Mouse (Mus musculus) hindlimb bud, embryonic 11.5 days (tissue): ENCODE measurements around the gene Ess2.
"Not testable (repeated sequence)": the region's sequence is repeated elsewhere in the genome, so short reads cannot be mapped to it uniquely, and the experiment has no call there.

Experiments used
- DNase-seq: peaks from one replicate; pipeline ENCODE4 v3.0.0-alpha.2; 2012; ENCODE audit warnings: low read depth, low spot score; ENCODE audit errors: extremely low spot score

Ess2 gene

DNA sequence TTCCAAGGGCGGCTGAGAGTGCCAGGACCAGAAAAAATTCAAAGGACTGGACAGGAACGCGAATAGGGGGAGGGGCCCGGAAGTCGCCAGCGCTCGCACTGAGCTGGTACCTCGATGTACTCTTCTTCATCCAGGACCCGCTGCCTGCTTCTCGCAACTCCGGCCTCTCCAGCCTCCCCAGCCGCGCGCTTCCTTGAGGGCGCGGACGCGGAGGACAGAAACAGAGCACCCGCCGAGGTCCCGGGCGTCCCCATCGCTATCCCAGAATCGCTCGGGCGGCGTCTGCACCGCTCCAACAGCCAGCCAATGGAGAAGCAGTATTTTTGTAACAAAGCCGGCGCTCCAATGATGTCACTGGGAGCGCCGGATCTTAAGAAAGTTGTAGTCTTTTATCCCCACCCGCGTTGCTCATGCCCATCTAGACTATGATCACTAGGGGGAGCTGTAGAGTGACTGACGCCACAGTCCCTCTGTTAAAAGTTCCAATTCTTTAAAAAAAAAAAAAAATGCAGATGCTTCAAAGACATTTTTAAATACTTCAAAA lies at the start of gene Ess2:
Ess2 (minus strand) TSS at position 297 of the 544 bp plus-strand sequence.
- DNase-seq = peak; percentile 96

DNA sequence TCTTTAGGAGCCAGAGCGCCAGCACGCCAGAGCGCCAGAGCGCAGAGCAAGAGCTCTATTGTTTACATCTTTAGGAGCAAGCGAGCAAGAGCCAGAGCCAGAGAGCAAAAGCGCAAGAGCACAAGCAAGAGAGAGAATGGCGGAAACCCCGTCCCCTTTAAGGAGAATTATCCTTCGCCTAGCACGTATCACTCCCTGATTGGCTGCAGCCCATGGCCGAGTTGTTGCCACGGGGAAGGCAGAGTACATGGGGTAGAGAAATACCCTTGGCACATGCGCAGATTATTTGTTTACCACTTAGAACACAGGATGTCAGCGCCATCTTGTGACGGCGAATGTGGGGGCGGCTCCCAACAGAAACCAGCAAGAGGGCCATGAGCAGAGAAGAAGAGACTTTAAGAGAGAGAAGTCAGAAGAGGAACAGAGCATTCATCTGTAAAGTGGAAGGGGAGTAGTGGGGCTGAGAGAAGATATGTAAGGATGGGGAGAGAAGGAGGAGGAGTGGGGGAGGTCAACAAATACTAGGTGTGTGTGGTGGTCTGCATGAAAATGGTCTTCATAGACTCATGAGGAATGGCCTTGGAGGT lies 45.0 kb upstream of the Ess2 start:
- DNase-seq = not testable (repeated sequence)

DNA sequence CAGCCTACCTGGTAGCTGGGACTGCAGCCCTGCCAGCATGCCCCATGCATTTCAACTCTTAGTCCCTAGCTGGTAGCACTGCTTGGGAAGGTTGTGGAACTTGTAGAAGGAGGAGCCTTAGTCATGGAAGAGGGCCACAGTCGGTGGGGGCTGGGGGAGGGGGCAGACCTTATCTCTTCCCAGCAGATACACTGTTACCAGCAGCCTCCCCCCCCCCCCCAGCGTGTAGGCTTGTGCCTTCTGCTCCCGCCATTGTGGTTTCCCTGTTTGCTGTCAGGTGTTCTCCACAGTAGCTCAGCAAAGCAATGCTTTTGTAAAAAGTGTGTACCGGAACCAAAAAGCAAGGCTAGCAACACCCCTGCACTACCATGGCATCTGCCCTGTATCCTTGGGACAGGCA lies 40.5 kb upstream of the Ess2 start:
- no peak for DNase-seq

DNA sequence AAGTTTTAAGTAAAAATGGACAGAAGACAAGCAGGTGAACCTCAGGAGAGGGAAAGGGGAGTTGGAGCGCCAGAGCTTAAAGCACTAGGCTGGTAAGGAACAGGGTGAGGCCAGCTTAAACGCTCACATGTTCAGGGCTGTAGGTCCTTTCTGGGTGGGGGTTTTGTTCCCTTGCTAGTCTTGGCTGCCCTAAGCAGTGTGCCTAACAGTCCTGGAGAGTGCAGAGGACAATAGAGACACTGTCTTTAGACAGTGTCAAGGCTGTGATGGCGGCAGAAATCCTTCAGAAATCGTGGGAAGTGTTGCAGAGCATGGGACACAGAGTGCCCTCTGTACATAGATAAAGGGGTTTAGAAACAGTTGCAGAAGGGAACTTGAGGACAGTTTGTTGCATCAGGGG lies 38.9 kb upstream of the Ess2 start:
- no peak for DNase-seq

DNA sequence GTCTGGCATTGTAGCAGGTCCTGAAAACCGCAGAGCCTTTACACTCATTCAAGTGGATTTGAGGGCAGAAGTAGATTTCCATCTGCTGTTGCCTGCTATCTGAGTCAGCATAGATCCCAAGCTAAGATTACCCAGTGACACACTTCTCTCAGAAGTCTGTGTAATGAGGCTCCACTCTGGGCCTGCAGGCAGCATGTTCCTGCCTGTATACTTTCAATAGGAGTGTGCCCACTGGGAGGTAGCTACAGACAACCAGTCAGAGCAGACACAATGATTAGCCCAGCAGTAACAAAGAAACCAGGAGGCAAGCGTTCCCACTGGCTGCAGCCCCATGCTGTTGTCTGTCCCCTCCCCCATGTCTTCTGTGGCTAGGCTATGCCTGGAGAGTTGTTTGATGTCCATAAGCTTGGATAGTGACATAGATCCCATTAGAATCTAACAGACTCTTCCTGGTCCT lies 38.3 kb upstream of the Ess2 start:
- DNase-seq = no peak

DNA sequence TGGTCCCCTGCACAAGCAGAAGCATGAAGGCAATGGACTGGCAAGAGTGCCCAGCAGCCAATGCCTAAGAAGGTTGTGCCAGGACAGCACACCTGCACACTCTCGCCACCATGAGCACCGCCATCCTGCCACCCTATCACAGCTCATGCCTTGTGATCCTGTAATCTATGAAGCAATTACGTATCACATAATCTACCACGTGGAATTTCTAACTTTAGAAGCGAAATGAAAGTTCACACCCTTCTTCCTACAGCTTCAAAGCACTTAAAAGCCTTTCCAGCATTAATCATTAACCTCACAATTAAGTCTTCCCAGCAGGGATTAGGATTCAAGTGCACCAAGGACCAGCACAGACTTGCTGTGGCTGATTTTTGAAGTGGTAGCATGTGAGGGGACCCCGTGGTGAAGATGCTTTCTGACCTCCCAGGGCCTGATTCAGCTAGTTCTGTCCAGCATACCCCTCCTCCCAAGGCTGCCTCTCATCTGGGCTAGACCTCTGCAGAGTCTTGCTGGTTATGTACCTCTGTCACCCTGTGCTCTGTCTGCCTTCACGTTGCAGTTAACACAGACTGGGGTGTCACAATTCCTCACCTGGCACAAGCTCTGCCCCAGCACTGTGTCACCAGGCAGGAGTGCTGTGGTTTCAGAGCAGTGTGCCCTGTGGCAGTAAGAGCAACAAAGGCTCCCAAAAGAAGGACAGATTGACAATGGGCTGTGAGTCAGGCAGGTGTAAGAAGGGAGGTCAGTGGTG lies 34.1 kb upstream of the Ess2 start:
- DNase-seq = no peak

DNA sequence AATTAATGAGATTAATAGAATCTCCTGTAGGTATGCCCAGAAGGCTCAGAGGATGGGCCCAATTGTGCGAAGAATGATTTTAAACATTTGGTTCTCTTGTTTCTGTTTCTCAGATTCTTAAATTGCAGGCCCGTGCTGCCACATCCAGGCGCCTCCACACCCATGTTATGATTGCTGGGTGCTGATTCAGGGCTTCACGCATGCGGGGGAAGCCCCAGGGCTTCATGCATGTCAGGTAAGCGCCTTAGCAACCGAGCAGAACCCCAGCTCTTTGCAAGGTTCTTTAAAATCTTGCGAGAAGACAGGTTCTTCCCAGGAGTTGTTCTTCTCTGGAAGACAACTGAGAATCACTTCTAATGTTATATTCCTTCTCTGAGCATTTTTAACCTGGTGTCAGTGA lies 32.3 kb upstream of the Ess2 start:
- DNase-seq = no peak

DNA sequence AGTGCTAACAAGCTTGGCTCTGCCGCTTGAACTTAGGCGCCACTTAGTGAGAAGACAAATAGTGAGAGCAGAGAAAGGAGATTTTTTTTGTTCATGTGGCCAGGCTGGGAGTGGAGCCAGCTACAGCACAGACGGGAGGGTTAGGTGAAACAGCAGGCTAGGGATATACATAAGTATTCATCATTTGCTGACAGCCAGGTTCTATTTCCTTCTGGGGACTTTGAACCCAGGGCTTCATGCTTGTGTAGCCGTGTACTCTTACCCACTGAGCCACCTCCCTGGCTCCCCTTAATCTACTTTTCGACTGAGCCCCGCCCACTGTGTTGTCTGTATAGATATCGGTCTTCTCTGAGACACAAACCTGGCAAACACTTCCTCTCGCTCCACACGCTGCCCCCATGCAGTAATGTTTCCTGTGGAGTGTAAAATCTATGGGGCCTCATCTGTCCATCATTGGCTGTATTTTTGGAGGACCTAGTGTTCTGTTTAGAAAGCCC lies 28.2 kb upstream of the Ess2 start:
- no peak for DNase-seq

DNA sequence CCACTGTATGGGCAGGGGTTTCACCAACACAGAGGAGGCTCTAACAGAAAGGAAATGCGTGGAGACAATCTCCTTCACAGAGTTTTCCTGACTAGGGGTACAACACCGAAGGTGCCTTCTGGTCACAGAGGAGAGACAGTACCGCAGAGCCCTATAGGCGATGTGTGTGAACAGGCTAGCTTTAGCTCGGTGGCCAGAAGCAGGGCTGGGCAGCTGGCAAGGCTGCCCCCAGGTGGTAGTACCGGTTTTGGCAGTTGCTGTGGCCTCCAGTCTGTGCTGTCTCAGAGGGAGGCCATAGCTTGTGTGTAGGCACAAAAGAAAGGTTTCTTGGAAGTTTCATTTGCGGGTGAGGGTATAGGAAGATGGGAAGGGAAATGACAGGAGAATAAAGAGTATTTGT lies 27.7 kb upstream of the Ess2 start:
- no peak for DNase-seq

DNA sequence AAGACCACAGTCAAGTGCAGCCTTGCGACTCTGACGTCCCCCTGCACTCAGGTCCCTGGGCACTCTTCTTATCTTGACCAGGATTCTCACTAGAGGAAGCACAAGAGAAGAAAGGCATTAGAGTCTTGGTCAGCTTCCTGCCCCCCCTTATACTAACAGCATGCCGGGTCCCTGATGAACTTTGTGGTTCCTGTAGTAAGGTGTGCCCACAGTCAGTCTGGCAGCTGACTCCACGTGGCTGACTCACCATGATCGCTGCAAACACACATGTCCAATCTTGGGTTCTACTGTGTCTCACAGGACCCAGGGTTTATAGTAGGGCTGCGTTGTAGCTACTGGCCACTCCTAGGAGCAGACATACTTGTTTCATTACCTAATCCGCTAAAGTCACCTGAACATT lies 27.0 kb upstream of the Ess2 start:
- DNase-seq = no peak

DNA sequence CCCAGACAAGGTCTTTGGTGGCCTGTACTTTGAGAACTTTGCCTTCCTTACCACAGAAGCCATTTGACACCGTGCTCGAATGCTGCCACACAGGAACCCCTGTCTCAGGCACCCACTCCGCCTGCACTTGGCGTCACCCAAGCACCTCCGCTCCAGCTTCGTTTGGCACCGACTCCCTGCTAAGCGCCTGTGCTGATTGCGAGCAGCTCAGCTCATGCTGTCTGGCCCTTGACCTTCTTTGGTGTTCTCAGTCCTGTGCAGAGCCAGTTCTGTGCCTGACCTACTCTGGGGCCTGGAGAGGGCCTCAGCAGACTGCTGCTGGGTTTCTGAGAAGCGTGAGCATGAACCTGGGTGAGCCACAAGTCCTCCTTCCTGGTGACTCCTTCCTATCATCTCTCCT lies 25.6 kb upstream of the Ess2 start:
- no peak for DNase-seq

DNA sequence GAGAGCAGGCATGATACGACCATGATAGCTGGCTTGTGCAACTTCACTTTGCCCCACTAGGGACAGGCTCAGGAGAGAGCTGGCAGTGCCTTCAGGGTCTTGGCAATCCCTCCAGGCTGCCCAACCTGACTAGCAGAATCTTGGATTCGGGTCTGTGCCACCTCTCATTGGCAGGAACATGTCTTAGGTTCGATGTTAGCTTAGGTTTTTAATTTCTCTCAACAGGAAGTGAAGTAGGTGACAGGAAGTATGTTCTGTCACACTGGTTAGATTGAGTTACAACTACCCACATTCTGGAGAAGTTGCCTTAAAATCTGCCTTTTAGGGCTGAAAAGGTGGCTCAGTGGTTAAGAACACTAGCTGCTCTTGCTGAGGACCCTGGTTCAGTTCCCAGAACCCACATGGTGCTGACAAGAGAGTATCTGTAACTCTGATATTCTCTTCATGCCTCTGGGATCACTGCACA lies 23.3 kb upstream of the Ess2 start:
- DNase-seq = no peak

DNA sequence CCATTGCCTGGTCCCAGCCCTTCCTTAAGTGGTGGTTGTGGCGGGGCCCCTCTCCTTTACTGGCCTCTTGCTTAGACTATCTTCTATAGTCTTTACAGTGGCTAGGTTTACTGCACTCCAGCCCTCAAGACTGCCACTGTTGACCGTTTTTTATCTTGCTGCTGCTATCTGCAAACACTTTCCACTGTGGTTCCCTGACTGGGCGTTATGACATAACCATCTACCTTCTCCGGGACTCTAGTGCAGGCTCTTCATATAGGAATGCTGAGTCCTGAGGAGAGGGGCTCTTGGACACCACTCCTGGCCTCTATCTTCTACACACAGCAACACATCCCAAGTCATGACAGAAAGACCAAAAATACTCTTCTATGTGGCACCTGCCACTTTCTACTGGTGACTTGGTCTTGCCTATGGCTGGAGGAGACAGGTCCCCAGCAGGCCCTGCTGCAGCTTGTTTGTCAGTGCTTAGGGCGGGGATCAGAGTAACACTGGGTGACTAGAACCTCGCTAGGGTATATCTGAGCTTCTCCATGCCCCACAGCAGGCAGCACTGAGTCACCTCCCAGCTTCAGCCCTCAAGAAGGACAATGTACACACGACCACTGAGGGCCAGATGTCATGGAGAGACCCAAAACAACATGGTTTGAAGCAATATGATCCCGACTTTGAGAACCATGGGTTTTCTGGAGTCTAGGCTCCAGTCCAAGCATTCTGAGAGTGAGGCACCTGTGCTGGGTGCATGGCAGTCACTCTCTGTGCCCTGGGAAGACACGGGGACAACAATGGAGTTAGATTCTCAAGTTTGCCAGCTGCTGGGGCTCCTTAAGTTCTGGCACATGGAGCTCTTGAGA lies 22.7 kb upstream of the Ess2 start:
- DNase-seq = no peak

DNA sequence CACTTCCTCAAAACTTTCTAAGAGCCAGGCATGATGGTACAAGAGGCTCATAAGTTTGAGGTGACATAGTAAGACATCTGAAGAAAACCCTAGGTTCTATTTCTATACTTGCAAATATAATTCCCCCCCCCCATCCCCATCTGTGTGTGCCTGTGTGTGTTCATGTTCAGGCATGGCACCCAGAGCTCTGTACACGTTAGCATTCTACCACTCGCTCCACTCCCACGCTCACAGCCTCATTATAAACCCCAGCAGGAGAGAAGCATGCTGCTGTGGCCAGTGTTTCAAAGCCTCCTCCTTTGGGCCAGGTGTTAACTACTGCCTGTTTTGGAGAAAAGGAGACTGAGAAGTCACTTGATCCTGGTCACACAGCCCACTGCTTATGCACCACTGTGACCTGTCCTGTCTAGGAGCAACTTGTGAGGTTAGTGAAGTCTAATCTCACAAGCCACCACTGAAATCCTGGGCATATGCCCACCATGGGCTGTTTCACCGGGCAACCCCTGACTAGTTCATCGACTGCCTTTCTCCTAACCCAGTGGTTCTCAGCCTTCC lies 20.8 kb upstream of the Ess2 start:
- DNase-seq = no peak

DNA sequence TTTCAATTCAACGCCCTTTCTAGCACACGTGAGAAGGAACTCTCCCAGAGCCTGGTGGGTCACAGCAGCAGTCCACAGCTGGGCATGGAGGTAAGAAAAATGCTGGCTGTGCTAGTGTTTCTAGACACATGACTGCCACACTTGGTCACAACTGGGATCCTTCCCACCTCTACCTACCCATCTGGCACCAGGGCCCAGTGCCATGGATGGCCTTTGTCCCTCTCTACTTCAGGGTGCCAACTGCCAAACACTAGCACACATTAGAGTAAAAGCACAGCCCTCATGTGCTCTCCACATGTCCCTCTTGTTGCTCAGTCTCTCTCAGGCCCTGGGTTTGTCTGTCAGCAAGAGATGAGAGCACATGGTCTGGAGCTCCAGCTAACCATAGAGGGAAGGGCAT lies 18.5 kb upstream of the Ess2 start:
- no peak for DNase-seq

DNA sequence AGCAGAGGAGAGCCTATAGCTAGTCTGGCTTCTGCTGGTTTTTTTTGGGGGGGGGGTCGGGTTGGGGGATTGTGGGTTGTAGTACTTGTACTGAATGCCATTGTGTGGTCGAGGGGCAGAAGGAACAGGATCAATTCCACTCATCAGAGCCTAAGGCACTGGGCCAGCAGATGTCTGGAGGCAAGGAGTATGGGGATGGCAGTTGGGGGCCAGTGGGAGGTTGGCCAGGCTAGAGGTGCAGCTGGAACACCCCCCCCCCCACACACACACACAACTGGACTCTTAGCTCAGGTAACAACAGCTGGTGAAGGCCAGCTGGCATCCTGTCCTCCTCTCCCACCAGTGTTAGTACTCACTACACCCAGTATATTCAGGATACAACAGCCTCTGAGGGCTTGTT lies 18.1 kb upstream of the Ess2 start:
- no peak for DNase-seq

DNA sequence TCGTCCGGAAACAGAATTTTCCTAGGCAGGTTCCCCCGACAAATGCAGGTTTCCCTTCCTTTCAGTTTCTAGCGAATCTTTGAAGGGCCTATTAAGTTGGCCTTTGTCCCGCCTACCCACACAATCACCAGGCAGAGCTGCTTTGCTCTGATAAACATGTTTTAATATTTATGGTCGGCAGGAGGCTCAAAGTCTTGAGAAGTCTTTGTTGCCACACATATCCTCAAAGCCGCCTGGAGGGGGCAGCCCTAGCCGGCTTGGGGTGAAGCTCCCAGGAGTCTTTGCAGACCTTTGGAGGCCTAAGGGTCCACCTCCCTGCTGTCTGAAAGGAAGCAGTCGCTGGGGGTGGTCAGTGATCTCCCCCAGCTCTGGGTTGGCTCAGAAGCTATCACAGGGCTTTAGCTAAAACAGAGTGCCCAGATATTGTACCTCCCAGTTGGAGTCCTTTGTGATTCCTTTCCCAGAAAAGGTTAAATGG lies 17.5 kb upstream of the Ess2 start:
- DNase-seq = peak; percentile 53

DNA sequence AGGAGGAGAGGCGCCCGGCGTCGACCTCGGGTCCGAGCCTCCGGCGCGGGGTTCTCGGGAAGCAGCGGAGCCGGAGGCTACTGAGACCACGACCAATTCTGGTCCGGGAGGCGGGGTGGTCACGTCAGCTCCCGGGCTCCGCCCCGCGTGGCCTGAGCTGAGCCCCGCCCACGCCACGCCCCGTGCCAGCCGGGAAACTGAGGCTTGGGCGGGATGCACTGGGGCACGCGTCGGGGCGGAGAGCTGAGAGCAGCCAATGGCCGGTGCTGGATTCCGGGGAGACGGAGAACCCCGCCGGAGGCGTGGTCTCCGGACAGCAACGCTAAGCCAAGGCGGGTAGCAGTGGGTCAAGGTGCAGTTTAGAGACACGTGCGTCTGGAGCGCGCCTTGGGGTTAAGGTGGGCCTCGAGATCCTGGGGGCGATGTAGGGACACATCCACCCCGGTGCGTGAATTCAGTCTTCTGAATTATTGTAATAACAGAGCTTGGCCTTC lies 17.0 kb upstream of the Ess2 start, which contains the start of gene Slc25a1:
Slc25a1 (minus strand) TSS at position 133 of the 494 bp plus-strand sequence.
- peak; percentile 24 for DNase-seq

DNA sequence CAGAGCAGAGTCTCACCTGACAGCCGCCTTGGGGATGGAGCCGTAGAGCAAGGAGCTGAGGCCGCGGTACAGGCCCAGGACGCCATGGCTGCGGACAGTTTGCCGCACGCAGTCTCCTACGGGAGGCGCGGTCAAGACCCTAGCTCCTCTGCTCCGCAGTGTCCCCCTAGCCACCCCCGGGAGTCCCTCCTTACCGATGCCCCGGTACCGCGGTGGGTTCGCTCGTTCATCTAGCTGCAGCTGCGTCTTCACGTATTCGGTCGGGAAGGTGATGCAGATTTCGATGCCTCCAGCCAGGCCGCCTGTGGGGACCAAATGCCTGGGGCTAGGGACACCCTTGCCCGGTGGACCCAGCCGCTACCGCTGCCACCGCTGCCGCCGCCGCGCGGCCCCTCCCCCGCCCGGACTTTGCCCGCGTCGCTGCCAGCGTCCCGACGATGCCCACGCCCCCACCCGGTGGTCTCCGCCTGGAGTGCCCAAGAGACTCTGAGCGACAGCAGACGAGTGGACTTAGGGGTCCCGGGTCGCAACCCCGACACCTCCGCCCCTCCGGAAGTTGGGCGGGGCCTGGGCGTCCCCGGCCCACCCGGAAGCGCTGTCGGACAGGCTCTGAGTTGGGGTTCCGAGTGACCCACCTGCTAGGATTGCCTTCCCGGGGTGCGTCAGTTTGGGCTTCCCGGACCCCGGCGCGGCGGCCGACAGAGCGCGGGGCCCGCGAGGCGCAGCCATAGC lies 16.4 kb upstream of the Ess2 start:
- no peak for DNase-seq

DNA sequence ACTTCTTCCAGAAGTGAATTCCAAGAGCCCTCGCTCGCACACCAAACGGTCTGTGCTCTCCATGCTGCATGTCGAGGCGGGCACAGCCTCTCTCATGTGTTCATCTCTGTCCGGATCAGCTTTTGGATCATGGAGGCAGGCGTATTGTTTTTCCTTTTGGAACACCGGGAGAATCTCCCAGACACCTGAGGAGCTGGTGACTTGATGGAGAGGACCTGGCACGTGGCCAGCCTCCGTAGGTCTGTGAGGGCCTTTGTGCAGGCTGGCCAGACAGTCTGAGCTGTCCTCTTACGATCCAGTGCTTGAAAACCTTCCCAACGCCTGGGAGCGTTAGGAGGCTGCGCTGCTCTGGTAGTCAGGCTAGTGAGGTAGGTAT lies 11.0 kb upstream of the Ess2 start:
- no peak for DNase-seq
